Mouse (Mus musculus) megakaryocyte-erythroid progenitor cell, adult 5-6 weeks (primary cell): ENCODE data around the gene F12. TPM values are rescaled to one million over a fixed set of nuclear protein-coding genes. Genes with fewer than 3 reads are reported as not detected.

Experiments used
- ATAC-seq: replicated peaks from 2 replicates; pipeline ENCODE4 v1.8.0; 2016; ENCODE audit warnings: mild to moderate bottlenecking, inconsistent platforms; ENCODE audit not compliant: severe bottlenecking, poor library complexity, low FRiP score, low TSS enrichment
- total RNA-seq, 2 experiments: library from RNA; stranded (forward) in 1 of 2; stranded (reverse) in 1 of 2; fragments of 200-1000, 215-1000 nt in 1 of 2; fragments of >200 nt in 1 of 2; fragmentation: Nextera tagmentation in 1 of 2; gene quantifications; 2 replicates each; pipeline ENCODE4 v1.2.3; 2014 to 2017

F12 gene
- total RNA-seq, 2 experiments from 2014 or later: not detected

DNA sequence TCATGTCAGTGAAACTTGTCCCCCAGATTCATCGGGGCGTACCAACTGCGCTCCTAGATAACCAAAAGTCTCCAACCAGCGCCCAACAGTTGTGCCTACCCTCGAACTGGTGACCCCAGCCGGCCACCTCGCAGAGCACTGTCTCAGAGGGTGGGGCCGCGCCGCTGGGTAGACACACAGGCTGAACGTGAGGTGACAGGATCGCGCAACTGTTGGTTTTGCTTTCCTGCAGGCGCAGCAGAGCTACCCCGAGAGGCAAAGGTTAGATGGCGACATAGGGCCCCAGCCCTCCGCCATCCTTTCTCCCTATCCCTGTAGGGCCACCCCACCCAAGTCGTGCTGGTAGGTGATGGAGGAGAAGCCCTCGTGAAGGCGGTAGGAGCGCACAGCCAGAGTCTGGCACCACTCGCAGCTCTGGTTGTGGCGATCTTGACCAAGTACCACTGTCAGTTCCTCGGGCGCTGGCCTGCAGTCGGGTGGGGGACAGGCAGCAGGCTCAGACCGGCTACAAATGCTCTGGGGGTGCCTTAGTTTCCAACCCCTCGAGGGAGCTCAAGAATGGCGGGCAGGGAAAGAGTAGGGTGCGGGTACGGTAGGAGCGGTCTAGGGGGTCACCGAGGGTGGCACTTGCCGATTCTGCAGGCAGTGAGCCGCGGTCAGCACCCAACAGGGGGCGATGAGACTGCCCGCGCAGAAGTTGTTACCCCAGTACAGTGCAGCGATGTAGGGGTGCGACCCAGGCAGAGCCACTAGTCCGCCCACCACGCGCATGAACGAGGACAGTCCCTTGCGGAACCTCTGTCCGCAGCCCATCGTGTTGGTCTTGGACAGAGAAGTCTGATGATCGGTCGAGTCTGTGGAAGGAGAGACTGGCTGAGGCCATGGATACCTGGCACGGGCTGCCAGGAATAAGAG is 6.3 kb downstream of the F12 start:
- ATAC-seq: no peak

DNA sequence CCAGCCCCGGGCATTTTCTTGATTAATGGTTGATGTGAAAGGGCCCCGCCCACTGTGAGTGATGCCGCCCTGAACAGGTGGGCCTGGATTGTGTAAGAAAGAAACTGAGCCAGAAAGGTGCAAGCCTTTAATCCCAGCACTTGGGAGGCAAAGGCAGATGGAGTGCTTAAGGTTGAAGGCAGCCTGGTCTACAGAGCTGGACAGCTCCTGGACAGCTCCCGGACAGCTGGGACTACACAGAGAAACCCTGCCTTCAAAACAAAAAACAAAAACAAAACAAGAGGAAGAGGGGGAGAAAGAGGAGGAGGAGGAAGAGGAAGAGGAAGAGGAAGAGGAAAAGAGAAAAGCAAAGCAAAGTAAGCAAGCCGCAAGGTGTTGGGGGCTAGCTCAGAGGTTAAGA is 7.5 kb downstream of the F12 start:
- ATAC-seq: no peak

DNA sequence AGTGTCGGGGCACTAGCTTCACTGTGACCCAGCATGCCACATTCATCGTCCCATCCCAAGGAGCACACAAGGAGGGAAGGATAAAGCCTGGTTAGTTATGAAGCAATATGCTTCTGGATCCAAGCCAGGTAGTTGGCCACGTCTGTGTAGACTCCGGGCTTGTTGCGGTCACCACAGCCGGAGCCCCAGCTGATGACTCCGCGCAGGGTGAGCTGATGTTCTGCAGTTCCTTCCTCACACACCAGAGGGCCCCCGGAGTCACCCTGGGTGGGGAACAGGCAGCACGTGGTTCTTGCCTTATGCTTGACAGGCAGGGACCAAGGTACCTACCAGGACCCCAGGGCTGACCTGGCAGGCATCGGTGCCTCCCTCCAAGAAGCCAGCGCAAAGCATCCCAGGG is 8.6 kb downstream of the F12 start:
- peak; percentile 68 for ATAC-seq

DNA sequence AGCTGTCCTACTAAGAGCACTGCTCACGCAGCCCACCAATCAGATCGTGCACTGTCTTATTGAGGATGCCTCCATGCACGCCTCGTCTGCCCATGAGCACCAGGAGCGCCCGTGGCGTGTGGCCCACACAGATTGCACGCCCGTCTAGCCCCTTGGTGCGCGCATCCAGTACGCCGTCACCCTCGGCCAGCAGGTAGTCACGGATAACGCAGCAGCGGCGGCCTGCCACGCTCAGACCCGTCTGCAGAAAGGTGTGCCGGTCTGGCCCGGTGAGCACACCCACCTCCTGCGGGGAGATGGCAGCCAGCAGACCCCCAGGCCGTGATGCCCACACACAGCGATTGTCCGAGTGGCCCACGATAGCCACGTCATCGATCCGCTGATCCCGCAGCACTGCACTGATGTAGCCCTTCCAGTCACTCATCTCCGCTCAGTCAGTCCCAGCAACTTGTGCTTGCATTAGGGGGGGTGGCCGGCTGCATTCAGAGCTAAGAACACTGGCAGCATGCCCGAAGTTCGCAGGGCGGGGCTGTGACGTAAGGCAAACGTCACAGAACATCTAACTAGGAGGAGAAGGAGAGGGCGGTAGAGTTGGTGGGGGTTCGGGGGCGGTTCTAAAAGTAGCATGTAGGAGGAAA is 11.7 kb downstream of the F12 start, which contains the start of gene Pfn3:
TSS of gene Pfn3 (minus strand) at position 490 of the 638 bp plus-strand sequence.
- no peak for ATAC-seq

DNA sequence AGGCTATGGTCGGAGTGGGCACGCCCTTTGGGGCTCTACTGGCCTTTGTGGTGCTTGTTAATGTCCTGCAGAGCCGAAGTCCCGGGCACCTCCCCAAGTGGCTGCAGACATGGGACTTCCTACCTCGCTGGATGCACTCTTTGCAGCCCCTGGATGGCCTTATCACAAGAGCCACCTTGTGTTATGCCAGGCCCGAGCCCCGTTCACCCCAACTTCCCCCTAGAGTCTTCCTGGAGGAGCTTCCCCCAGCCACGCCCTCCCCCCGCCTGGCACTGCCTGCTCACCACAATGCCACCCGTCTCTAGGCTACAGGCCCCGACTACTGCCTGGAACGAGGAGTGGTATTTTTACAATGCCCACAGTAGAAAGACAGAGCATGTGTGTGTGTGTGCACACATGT is 13.3 kb downstream of the F12 start:
- ATAC-seq: peak; percentile 78

DNA sequence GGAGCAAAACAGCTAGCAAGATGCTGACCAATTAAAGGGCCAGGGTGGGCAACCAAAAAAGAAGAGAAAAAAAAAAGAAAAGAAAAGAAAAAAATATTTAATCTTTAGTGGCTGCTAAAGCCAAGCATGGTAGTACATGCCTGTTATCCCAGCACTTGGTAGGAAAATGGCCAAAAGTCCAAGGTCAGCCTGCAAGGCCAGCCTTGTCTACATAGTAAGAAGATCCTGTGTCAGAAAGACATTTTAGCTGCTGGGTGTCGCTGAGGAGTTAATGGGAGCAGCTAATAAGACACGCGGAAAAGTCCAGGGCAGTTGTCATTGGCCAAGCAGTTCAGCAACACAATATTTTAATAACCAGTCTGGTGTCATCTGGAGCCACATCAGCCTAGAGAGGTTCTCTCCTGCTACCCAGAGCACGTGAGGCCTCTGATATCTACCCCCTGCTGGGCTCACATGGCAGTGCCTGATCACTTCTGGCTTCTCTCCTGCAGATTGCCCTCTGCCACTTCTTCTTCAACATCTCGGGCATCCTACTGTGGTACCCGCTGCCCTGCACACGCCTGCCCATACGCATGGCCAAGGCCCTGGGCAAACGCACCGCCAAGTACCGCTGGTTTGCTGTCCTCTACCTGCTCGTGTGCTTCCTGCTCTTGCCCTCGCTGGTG is 13.8 kb downstream of the F12 start:
- peak; percentile 81 for ATAC-seq

DNA sequence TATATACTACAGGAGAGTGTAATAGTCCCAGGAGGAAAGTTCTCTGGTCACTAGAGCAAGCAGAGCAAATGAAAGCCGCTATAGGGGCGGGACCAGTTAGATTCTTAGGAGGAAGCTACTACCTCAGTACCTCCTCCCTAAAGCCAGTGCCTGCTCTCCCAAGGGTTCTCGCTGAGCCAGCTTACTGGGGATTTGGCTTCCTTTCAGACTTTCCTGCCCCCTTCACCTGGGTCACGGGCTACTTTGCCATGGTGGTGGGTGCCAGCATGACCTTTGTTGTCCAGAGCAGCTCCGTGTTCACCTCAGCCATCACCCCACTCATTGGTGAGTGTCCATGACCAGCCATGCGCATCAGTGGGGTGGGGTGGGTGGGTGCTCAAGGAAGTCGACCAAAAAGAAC is 14.8 kb downstream of the F12 start:
- ATAC-seq: no peak

DNA sequence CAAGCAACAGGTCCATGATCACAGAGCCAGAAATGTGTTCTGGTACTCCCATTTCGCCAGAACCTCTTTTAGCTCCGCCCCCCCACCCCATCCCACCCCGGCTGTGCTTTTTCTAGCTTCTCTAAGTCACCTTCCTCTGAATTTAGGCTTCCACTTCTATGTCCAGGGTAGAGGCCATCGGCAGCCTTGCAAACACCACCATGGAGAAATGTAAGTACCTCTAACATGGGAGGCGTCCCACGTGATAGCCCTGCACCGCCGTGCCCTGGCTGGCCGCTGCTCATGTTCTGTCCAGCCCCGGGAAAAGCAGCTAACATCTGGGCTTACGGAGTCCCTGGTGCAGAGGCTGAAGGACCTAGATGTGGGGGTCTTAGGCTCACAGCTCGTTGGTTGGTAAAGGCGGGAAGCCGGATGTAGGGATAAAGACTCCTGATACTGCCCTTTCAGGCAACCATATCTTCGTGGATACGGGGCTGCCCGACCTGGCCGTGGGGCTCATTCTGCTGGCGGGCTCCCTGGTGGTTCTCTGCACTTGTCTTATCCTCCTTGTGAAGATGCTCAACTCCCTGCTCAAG is 18.0 kb downstream of the F12 start:
- ATAC-seq: no peak

DNA sequence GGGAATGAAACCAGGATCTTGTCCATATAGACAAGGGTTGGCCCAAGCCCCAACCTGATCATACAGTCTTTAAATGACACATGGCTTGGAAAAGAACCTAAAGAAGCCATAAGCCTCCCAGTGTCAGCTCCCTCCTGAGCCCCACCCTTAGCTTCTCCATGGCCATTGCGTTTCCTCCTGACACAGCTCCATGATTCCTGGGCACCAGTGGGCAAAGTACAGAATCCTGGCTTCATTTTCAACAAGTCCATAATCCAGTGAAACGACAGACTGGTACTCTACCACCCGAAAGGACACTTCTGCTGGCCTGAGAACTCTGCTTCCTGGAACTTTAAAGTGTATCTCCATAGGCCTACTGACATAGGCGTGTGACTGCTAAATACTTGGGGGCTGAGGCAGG is 19.3 kb downstream of the F12 start:
- no peak for ATAC-seq

DNA sequence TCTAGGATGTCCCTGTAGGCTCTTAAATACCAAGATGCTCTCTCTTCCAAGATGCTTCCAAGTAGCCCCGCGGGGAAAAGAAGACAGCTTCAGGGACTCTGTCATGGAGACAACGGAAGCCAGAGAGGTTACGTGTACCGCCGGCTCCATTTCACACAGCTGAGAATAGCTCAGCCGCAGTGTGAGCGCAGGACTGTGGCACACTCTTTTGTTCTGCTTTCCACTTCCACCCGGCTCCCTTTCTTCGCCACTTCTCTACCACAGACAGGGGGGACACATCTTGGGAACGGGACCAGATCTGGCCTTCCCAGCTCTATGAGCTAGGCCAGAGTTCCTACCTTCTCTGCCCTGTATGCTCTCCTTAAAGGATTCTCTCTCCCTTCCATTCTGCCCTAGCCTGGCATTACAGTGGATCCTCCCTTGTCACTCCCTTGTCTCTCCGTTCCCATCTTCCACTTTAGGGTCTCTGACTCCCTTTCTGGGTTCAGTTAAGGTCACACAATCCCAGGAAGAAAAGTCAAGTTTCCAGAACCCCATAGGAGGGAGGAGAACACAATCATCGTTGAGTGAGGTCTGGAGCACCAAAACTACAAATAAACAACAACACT is 20.7 kb downstream of the F12 start:
- ATAC-seq: no peak

DNA sequence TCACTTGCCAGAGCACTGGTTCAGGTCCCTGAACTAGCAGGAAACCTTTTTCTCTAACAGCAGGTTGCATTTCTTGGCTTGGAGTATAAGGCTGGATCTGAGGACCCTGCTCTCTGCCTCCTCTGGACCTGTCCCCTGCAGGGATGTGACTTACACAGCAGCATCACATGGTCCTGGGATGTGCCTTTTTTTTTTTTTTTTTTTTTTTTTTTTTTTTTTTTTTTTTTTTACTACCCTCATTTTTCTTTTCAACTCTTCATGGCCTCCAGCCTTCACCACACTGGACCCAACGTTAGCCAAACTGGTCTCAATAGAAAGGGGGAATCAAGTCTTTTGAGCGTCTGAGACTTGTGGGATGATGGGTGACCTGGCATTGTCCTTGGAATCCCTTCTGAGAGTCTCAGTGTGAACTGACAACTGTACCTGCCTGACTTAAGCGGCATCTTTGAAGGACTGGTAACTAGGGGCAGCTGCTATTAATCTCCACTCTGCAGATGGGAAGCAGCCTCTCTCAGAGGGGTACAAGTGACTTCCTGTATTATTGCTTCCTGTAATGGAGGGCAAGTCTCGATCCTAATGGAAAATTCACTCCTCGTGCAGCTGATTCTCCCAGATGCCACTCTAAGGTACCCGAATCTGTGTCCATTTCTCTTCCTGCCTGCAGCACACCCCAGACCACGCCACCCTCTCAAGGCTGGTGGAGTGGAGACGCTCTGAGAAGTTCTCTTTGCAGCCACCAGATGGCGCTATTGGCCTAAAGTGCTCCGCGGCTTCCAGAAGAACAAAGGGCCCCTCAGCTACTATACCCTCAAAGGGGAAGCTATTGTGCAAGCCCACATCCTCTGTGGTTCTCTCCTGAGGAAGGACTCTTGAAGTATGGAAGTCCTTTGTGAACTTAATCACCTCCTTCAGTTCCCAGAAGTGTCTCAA is 21.5 kb downstream of the F12 start:
- peak; percentile 73 for ATAC-seq

DNA sequence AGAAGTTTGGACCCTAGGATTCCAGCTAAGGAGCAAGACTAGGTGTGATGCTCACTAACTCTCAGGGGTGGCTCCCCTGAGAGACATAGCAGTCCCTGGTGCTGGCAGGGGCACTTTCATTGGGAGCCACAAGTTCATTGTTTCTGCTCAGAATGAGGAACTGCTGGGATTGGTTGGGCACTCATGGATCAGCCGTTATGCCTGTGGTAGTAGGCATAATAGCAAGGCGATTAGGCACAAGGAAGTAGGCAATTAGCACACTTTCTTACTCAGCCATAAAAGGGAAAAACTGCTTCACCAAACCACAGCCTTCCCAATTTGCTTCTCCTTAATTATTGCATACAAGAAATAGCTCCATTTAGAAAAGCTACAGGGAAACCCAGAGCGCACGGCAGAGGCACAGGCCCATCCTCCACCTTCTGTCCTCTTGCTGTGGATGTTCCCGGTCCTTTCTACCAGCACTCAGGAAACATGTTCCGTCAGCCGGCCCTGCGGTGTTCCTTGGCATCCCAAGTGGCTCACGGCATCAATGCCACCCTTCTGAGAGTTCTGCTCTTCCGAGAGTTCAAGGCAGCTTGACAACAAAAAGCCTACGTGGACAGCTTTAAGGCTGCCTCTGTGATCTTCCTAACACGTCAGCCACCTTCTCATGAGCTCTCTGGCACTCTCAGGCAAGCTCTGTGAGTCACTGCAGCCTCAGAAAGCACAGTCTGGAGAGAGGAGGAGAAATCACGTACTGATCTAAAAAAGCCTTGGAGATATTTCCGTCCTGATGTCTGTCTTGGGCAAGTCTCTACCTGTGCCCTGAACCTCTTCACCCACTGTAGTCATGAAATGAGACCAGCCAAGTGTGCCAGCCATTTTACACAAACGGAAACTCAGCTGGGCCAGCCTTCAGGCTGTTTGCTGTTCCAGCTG is 22.4 kb downstream of the F12 start:
- no peak for ATAC-seq

DNA sequence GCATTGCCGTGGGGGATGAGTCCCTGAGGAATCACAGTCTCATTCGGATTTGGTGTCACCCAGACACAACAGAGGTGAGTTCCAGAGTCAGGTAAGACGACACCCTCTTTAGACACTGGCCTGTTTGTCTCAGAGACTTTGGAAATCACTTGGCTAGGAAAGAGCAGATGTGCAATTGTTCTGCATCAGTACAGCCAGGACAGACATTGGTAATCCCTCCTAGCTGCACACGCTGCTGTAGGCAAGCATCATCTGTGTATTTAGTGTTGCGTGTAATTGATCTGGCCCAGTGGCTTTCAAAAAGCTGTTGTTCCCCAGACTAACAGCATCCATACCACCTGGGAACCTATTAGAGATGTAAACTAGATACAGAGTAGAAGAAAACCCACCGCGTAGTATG is 23.3 kb downstream of the F12 start:
- ATAC-seq: no peak

DNA sequence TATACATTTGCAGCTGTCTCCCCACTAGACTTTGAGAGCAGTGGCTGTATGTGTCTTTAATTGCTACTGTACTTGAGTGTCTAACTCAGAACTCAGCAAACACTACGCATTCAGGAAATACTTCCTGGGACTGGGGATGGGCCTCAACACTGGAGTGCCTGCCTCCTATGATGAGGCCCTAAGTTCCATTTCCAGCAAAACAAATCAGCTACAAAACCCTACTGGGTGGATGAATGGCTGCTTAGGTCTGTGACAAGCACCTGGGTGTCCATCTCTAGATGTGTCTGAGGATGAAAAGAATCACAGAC is 26.6 kb downstream of the F12 start:
- no peak for ATAC-seq

DNA sequence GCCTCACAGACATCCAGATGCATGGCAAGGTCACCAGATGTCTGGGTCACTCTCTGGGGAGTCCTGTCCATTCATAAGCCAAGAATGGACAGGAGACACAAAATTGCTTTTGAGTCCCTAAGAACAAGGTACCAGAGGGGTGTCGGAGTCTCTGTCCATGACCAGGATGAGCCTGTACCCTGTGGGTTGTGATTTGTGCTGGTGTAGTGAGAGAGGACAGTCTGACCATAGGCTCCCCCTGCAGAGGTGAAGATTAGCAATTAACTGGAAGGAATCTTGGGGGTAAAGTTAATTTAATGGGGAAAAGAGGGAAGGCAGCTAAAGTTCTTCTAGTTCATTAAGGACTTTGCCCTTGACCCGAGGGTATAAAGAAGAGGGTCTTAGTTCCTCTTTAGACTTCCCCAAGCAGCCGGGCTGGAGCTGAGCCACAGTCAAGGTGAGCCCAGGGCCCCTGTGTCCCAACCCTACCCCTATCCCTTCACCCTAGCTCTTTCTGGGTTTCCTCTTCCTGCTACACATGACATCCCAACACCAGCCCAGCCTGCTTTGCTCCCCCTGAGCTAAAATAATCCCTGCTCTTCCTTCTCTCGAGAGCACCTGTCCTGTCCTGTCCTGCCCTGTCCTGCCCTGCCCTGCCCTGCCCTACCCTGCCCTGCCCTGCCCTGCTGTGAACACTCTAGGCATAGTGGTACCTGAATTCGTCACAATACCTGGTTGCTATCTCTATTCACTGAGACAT is 27.1 kb downstream of the F12 start:
- 0 out of 2 replicates have a peak, but pooled peaks have one; percentile 11 for ATAC-seq

DNA sequence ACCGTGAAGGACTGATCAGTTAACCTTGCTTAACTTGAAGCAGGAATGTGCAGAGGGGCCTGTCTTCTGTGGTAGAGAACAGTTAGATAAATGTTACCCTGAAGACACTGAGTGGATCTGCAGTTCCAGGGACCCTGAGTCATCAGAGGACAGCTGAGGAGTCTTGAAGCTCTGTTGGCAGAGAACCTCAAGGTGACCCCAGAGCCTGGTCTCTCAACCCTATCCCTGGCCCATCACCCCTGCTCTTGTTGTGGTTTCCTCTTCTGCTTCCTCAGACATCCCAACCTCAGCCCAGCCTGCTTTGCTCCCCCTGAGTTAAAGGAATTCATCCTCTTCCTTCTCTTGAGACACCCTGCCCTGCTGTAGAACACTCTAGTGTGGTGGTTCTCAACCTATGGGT is 28.5 kb downstream of the F12 start, which contains the start of gene Slc34a1:
TSS of gene Slc34a1 (plus strand) at position 100 of the 400 bp plus-strand sequence.
- no peak for ATAC-seq

DNA sequence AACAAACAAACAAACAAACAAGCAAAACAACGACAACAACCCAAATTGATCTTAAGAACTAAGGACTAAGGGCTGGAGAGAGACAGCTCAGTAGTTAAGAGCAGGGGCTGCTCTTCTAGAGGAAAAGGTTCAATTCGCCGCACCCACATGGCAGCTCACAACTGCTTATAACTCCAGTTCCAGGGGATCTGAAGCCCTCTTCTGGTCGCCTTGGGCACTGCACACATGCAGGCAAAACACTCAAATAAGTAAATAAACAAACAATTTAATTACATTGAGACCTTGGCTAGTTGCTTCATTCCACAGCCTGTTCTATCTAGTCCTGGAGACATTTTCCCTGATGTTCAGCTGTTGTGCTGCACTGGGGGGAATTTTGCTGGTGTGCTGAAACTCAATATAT is 33.7 kb downstream of the F12 start:
- ATAC-seq: peak; percentile 63; the same call in 1 of the 2 replicates
